Mouse (Mus musculus) cerebellum, adult 11 months (tissue): ENCODE data around the gene Prnd.
A peak's percentile ranks its signal among the peaks of the same experiment; 100 is the strongest.

ENCODE experiments used
- DNase-seq: peaks from one replicate; pipeline ENCODE4 v3.0.0; 2022

The Prnd gene

DNA sequence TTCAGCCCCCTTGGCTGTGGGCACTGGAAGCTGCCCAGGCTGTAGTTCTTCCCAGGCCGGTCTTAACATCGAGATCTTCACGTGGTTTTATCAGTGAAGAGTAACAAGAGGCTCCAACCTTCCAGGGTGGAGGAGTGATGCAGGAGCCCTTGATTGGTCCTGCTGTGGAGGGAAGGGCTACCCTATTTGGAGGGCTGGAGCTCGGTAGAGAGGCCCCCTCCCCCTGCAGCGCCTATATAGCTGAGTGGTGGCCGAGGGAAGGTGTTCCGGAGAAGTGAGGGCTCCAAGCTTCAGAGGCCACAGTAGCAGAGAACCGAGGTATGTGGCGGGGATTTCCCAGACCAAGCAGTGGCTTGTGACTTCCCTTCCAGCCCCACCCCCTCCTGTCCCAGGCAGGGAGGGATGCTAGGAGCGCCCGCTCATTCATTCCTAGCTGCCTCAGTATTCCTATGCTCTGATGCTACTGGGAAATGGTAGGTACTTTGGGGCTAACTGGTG is at the start of gene Prnd:
TSS of gene Prnd (plus strand) at position 264 of the 498 bp plus-strand sequence.
- no peak for DNase-seq

- no peak for DNase-seq
Observed at GRCm38 (mm10) chr2:131902423-131902822, 48.2 kb upstream of the Prnd start.

DNA sequence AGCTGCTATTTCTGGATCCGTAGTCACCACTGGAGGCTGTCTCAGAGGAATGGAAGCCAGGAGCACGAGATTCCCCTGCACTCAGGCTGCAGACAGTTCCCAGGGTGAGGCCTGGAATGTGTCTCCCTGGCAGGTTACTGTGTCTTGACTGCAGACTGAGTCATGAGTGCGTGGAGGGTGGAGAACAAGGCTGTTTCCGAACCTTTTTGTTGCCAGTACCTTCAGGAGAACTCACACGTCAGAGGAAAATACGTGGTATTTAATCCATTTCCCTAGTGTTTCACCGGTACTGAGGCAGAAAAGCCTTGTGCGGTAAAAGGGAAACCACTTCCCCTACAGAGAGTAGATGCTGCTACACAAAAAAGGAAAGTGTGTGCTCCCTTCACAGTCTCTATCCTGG is 47.8 kb upstream of the Prnd start:
- no peak for DNase-seq

DNA sequence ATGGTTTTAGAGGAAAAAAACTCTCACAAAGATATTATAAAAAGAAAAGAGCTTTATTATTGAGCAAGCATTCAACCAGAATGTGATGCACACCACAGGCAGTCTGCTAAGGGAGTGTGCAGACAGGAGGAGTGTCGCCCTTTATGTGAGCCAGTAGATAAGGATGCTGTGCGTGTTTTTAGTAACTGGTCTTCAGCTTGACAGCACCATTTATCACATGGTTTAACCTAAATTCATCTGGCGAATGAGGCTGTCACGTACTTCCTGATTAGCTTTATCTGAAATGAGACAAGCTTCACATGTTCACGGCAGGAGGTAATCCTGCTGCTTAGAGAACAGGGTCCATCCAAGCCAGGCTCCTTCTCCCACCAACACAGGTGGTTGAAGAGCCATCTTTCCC is 45.6 kb upstream of the Prnd start:
- DNase-seq, result no peak

DNA sequence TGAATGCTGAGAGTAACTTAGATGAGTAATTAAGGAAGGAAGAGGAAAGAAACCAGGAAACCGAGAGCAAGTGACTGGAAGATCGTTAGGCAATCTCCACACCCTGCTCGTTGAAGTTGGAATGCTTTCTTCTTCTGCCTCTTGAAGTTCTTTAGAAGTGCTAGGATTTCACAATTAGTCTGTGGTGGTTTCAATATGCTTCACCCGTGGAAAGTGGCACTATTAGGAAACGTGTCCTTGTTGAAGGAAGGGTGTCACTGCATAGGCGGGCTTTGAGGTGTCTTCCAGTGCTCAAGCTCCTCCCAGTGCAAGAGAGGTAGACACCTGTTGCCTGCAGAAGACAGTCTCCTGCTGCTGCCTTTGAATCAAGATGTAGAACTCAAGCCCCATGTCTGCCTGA is 44.9 kb upstream of the Prnd start:
- DNase-seq, result no peak

DNA sequence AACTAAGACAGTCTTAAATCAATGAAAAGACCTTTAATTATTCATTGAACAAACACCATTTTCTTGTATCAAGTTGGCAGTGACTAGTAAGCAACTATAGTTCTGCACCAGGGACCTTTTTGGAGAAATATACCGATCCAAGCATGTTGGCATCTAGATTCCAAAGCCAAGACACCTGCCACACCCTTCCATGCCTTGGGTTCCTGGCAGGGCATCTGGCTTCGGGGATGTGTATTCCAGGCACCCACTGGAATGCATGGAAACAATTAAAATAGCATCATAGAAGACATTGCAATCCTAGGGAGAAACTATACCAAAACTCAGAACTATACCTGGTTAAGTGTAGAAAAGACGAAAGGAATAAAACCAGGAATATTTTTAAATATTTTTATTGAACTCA is 44.4 kb upstream of the Prnd start:
- no peak for DNase-seq

DNA sequence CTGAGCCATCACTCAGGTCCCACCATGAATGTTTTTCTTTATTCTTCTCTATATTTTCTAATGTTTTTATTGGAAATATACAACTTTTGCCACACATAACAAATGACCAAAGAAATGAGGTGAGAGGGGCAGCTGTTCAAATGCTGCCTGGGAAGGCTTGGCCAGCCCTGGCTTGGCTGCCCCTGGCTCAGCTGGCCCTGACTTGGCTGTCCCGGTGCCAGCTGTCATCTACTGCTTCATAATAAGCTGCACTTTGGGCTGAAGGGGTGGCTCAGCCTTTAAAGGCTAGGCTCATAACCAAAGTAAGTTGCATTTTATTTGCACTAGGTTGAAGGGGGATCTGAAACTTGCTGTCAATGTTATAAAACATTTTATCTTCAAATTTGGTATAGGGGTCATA is 43.8 kb upstream of the Prnd start:
- DNase-seq, result no peak

GRCm38 (mm10) chr2:131907311-131907710 is 43.4 kb upstream of the Prnd start:
- DNase-seq, result no peak

DNA sequence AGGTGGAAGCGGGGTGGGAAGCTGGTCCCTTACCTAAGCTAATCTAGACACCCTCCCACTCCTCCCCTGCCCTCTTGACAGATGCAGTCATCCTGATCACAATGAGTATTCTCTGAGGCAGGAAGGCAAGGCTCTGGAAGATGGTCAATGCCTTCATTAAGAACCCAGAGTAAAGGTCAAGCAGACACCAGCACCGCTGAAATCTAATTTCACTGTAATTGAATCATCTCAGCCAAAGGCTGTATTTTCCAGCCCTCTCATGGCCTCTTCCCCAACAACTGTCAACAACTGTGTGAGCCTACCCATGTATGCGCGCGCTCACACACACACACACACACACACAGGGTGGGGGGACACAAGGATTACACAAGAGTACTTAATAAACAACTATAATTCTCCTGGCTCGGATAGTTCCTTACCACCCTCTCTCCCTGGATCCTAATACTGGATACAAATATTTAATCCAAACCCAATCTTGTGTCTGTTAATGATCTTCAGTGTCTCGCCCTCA is 42.3 kb upstream of the Prnd start:
- no peak for DNase-seq

DNA sequence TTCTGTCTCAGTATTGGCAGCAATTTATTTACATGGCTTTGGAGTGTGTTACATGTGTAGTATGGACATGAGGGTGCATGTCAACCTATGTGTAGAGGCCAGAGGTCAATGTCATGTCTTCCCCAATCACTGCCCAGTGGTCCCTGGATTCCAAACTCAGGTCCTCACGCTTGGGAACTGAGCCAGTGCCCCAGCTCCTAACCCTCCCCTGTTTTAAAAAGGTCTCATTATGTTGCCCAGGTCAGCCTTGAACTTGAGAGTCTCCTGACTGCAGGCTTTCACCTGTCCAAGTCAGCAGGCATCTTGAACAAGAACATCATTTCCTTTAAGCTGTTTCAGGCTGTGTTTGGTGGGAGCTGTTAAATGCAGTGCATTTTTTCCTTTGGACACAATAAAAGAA is 41.8 kb upstream of the Prnd start:
- DNase-seq, result peak; percentile 25

GRCm38 (mm10) chr2:131909683-131910572 is 40.7 kb upstream of the Prnd start, which contains the start of the genes Prnp and Prn:
Gene Prnp, plus strand, starts transcription at chr2:131909928.
Gene Prn, plus strand, starts transcription at chr2:131909957.
- peak; percentile 93 for DNase-seq

DNA sequence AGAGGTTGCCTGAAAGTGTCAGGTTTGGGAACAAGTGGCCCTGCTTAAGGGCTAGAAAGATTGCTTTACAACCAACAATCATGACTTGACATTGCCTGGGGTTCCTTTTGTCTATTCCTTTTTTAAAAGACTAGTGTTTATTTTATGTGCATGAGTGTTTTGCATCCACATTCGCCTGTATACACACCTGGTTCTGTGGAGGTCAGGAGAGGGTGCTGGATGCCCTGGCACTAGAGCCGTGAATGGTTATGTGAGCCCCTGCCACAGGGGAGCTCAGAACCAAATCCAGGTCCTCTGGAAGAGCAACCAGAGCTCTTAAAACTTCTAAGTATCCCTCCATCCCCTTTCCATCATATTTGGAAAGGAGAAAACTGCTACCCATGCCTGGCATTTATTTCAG is 39.8 kb upstream of the Prnd start:
- no peak for DNase-seq

GRCm38 (mm10) chr2:131911341-131911740 is 39.3 kb upstream of the Prnd start:
- peak; percentile 60 for DNase-seq

DNA sequence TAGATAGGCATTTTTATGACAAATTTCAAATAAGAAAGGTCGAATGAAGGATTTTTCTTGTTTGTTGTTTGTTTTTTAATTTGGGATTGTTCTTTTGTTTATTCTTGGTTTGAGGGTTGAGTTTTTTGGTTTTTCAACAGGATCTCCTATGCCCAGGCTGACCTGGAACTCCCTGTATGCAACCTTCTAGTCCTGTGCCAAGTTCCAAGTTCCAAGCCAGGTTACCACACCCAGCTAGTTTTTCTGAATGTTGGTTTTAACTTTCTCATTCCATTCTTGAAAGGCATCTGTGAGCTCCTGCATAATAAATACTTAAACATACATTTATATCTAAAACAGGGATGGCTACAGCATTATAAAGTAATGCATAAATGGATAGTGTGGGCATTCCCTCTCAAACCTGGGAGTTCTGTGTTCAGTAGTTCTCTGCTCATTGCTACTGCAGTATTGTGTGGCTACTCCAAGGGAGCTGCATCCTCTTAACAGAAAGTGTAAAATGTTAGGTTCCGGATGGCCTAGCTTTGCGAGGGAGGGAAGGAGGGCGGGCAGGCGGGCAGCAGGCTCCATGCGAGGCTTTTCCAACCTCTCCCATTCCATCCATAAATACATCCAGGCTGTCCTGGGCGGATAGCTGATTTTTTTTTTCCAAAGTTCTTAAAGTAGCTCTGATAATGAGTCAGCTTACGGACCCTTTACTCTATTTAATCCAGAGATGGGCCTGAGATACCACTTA is 38.0 kb upstream of the Prnd start:
- DNase-seq, result no peak

DNA sequence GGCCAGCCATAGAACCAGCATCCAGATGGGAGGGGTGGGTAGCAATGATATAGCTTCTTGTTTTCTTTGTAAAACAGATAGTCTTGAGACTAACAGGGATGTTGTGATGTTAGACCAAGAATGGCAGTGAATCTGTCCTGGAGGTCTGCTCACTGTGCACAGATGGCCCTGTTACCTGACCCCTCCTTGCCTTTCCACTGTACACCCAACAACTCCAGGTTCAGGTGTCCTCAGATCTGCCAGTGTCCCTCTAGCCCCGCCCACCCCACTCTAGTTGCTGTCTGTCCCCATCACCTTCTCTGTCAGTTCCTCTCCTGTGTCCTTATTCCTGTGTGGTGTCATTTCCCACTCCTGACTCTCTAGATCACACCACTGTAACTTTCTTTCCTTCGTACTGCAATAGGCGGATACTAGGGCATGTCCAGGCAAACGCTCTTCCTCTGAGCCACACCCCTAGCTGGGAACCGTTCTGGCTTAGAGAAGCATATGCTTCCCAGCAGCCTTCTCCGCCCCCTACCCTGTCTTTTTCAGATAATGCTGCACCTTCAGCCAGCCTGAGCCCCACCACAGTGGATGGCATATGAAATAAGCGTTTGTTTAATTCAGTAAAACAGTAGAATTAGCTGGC is 18.3 kb upstream of the Prnd start:
- DNase-seq, result no peak

DNA sequence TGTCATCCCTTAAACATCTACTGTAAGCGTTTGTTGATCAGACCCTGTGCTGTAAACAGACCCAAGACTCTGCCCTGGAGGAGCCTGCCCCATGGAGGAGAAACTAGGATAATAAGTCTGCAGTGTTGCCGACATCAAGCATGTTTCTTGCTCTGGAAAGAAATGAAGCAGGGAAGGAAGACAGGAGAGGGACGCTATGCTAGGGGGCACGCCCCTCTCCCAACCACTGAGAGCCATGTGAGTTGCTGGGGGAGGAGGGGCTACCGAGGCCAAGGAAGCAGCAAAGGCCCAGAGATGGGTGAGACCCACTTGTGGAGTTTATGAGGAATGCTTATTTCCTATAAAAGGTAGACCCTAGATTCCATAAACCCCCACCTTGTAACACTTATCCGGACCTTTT is 17.6 kb upstream of the Prnd start:
- DNase-seq, result no peak

DNA sequence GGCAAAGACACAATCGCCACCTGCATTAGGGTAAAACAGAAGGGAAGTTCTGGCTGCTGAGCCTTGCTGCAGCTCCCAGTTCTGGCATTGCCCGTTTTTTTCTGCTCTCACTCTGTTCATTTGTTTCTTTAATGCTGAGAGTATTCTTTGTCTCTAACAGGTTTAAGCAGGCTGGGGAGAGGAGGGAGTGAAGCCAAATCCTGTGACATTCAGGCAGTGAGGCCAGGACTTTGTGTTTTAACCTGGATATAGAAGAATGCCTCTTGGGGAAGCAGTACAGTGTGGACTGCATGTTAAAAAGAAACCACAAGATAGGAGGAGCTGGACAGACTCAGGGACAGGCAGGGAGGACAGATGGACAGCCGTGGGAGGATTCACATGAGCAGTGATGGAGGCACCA is 17.1 kb upstream of the Prnd start:
- DNase-seq, result no peak

DNA sequence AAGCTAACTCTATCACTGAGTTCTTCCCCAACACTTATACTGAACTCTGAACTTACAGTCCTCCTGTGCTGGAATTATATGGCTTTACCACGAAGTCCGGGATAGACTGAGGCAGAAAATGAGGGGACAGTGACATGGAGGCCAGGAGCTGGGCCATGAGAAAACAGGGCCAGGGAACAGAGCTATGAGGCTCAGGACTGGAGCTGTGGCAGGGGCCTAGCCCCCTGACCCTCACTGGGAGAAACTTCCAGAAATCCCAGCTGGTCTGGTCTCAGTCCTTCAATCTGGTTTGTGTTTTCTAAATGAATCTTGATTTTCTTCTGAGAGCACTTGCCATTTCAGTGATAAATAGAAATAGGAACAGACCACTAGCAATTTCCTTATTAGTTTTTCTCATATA is 16.4 kb upstream of the Prnd start:
- DNase-seq, result no peak

DNA sequence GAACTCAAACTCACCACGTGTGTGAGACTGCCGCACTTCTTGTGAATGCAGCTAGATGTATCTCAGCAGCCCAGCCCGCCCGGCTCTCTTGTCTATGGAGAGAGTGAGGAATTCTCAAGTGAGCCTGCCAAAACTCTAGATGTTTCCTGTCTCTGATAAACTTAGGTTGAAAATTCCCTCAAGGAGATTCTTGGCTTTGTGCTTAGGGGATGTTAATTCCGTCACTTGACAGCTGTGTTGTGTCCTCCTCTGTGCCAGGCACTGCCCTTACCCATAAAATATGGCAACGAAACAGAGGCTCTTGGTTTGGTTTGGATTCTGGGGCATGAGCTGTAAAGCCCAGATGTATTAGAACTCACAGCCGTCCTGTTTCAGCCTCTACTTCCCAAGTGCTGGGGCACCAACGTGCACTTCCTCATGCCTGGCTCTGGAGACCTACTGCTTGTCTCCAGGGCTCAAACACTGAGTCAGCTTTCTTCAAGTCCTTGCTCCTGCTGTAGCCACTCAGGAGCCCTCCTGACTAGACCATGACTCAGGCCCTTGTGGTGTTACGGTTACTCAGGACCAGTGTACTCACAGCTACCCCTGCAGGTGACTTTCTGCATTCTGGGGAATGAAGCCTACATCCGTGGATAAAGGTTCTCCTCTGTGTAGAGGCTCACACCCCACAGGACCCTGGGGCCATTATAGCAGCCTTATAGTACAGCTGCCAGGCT is 15.1 kb upstream of the Prnd start:
- no peak for DNase-seq

- no peak for DNase-seq
Observed at GRCm38 (mm10) chr2:131936410-131936809, 14.3 kb upstream of the Prnd start.

- peak; percentile 55 for DNase-seq
Observed at GRCm38 (mm10) chr2:131939404-131940111, 11.1 kb upstream of the Prnd start.

- DNase-seq, result no peak
Observed at GRCm38 (mm10) chr2:131940506-131940905, 10.2 kb upstream of the Prnd start.
